Mouse (Mus musculus): Measurements from ENCODE around the gene Bmf.

Gene Bmf

GRCm38 (mm10) chr2:118480886-118481285, 68.6 kb downstream of the Bmf start:
- DNase-seq (ENCODE audit: low read depth, low spot score) = no peak

- DNase-seq (ENCODE audit: low read depth, low spot score) = peak; percentile 97
Measured at GRCm38 (mm10) chr2:118479550-118479909, 70.0 kb downstream of the Bmf start, which contains the start of gene Srp14. Gene Srp14, minus strand, starts transcription at chr2:118479711.

- DNase-seq (ENCODE audit: low read depth, low spot score) = no peak
Measured at GRCm38 (mm10) chr2:118478833-118479549, 70.5 kb downstream of the Bmf start.
